Mouse (Mus musculus) inflammation-experienced regulatory T-cells, adult 6 months (primary cell): ENCODE measurements around the gene Adap1. TPM values are rescaled to one million over a fixed set of nuclear protein-coding genes. Genes with fewer than 3 reads are reported as not detected.

Experiments used
- ATAC-seq: one replicate; pipeline ENCODE4 v1.8.0; 2017
- polyA plus RNA-seq, 3 experiments: library from polyadenylated mRNA; unstranded; fragments of 100-300 nt; shearing (Covaris generic); gene quantifications; one replicate each; pipeline ENCODE4 v1.2.1; 2017

Gene Adap1
- polyA plus RNA-seq, 3 experiments from 2014 or later, result 3.0 to 13.5 (median 3.7) TPM

DNA sequence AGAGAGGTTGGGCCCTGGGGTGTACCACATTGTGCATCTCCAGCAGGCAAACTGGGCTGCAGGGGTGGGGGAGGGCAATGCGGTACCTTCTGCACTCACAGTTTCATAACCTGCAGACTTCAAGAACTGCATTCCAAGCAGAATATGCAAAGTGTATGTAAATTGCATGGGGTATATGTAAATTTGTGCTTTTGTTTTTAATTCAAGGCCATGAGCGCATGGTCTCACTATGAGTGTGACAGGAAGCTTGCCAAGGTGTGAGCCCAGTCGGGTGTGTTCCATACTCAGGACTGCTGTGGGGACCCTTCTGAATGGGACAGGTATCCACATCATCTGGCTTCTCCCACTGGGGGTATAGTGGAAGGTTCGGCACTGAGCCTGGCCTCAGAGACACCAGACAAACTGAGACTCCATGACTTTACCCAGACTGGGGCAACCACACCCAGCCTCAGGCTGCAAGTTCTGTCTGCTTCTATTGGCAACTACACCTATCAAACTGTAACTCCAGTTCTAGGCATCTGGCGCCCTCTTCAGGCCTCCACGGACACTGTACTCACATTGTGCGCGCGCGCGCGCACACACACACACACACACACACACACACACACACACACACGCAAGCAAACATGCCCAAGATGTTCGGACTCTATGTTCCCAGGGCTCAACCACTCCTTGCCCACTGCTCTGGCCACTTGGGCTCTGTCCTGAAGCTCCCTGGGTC, 41.8 kb downstream of the Adap1 start:
- ATAC-seq, result peak; percentile 75

DNA sequence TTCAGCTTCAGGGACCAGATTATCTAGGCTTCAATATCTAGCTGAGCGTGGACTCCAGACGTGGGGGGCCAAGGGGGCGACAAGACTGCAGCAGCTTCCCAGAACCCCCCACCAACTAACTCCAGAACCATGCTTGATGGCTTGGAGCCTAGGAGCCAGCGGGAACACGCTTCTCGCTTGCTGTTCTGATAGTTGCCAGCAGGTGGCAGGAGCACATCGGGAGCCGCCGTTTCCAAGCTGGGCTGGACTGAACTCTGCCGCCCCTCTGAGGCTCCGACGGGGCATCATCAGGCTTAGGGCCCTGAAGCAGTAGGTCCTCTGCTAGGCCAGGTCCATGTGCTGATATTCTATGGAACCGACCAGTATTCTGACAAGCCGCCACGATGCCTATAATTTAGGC, 43.2 kb downstream of the Adap1 start:
- ATAC-seq, result peak; percentile 73

DNA sequence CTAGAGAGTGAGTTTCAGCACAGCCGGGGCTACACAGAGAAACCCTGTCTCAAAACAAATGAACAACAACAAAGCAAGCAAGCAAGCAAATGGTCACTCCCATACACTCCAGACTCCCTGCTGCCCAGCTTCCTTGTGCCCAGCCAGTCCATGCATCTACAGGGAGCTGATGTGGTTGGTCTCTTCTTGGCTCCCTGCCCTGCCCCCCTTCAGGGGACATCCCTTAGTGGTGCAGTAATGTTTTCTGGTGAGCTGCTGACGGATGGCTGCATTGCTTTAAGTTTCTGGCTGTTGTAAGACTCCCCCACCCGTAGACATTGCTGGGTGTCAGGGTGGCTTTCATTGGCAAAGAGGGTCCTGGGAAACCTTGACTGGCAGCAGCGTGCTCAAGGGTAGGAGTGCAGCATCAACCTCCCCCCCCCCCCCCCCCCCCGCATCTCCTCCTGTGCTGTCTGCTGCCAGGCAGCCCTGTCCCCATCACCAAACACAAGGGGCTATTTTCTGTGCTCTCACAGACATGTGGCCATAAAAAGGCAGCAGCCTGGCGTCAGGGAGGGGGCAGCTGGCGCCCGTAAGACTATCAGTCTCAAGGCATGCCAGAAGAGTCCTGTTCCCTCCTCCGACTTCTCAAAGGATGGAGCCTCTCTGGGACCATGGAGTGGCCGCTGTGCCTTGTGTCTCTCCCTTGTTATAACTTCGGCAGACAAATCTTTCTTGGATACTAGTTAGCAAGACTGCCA, 43.9 kb downstream of the Adap1 start:
- no peak for ATAC-seq

DNA sequence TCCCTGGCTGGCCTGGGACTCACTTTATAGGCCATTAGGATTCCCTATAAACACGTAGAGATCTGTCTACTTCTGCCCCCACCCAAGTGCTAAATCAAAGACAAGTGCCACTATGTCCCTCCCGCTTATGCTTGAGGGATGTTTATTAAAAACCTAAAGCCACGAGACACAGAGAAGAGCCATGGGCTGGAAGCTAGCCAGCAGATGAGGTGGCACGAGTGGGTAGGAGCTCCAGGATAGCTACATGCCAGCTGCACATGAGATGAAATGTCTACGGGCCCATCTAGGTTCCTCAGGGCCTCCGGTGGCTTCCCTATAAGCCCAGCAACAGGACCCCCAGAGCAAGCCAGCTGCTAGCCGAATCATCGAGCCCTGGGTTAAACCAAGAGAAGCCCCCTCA, 48.1 kb downstream of the Adap1 start:
- ATAC-seq, result no peak

DNA sequence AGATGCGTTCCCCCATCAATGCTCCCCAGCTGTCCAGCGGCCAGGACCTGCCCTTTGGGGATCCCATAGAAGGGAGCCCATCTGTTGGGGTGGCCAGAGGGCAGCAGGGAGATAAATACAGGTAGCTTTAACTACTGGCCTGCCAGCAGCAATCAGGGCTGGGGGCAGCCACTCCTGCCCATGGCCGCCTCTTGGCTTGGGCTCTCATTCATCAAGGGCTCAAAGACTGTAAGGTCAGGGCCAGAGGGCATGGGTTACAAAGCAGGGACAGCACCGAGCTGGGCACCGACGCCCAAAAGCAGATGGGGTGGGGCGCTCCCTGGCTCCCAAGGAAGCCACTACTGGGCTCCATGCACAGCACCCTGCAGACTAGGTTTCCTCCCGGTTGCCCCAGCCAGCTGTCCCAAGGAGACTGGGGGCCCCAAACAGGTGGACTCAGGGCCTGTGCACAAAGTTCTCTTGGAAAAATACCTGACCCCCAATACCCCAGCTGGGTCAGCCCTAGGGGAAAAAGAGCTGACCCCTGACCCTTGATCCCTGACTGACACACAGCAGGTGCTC, 53.3 kb downstream of the Adap1 start:
- ATAC-seq, result no peak

DNA sequence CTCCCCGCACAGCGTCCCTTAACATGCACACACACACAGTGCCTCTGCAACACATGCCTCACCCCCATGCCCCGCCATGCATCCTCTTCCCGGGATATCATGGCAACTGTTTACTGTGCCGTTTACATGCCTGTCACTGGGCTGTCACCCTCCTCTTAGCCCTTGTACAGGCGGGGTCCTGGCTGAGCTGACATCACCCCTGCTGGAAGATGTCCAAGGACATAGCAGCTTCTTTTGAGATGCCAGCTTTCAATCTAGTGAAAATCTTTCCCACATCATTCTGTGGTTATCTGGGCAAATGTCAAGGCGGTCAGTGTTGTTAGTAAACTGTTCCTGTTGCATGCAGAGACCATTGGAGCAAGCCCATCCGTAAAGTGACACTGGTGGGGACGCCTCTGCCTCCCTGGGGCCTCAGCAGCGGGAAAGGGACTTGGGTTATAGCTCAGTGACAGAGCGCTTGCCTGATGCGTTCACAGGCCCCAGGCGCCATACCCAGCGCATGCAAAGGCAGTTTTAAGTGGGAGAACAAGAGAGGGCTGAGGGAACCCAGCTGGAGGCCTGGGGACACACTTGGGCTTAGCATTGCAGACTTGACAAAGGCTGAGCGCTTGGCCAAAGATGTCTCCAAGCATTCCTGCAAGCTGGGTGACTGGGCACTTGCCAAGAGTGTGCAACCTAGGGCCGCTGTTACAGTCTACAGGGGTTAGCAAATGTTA, 54.5 kb downstream of the Adap1 start:
- ATAC-seq, result no peak

DNA sequence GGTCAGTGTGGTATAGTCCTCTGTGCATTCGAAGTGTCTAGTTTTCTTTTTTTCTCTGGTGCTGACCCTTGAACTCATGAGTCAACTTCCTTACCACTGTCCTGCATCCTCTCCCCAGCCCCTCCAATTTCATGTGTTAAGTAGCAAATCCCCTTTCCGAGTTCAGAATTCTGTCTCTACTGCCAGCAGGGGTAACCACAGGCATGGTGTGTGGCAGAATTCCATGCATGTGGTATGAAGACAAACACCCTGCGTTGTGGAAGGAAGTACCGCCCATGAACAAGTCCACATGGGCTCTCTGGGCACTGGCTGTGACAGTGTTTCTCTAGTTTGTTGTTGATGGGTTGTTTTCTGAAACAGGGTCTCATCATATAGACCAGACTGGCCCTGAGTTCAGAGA, 57.8 kb downstream of the Adap1 start:
- ATAC-seq, result no peak

DNA sequence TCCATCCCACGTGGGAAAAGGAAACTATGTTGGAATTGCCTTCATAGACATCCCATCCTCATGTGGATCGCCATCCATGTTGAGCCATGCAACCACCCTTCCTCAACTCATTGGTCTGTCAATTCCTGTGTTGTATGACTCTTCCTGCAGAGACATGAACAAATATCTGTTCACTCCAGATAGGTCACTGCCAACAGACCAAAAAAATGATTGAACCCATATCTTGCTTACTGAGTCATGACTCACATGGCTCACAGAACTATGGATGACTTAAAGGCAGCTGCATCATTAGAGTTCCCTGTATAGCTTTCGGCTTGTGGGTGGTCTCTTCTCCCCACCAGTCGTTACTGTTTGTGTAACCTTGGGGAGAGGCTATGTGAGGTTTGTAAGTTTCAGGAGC, 64.0 kb downstream of the Adap1 start:
- ATAC-seq, result no peak

DNA sequence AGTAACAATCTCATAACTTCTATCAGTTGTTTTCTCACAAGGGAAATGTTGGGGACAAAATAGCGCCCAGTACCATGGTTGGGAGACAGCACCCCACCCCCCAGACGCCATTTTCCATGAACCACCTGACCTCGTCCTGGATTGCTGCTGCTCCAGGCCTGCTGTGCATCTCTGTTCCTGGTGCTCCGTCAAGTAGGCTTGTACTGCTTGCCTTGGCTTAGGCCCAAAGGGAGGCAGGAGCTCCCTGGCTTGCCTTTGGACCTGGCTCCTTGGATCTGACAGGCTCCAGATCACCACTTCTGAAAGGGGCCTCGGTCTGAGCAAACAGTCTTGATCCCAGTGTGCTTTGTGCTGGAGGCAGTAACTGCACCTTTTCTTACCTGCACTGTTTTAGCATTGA, 65.6 kb downstream of the Adap1 start:
- ATAC-seq, result no peak

DNA sequence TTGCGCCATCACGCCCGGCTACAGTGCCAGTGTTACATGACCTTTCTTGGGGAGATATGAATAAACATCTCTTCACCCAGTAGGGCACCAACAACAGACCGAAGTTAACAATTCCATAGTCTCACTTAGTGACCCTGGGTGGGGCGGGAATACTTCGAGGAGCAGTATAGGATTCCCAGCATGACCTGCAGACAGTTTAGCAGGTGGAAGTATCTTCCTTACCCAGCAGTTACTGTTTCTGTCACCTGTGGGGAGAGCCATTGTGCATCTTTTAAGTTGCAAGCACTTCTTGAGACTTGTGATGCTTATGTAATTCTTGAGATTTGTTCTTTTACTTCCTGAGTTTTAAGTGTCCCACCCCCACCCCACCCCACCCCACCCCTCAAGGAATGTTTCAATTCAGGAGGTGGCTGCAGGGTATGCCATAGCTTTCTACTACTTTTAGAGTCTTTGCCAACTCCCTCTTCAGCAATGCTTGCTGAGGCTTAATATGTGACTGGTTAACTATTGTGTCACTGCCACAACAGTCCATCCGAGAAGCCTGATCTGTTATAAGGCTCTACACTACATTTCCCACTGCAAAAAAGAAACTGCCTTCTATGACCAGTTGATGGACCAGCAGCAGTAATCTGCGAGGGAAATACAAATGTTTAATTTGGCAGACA, 66.9 kb downstream of the Adap1 start:
- ATAC-seq, result no peak

DNA sequence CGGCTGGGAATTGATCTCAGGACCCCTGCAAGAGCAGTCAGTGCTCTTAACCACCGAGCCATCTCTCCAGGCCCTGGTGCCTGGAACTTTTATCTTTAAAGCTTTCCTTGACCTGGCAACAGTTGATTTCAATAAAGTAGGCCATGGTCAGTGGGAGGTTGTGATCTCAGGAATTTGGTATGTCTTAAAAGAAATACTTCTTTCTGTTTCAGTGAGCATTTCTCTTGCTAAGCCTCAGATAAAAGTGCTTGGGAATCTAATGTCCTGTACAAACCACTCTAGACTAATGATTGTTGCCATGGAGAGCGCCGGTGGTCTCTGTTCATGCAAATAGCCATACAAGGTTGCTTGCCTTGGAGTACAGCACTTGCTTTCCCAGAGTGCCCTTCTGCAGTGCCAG, 67.6 kb downstream of the Adap1 start:
- no peak for ATAC-seq

DNA sequence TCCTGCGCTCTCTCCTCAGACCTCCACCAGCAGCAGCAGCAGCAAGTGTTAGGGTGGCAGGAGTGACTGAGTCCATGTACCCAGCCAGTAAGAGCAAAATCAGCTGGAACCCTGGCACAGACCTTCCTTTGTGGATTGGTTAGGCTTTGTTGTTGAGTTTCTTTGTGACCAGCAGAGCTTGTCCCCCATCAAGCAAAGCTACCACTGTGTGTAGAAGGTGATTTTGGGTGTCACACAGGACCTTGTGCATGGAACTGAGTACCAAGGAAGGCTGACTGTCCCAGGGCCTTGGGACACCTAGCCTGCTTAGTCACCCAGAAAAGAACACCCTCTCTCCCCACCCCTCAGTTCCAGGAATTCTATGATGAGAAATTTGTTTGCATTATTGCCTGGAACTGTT, 68.2 kb downstream of the Adap1 start:
- no peak for ATAC-seq

DNA sequence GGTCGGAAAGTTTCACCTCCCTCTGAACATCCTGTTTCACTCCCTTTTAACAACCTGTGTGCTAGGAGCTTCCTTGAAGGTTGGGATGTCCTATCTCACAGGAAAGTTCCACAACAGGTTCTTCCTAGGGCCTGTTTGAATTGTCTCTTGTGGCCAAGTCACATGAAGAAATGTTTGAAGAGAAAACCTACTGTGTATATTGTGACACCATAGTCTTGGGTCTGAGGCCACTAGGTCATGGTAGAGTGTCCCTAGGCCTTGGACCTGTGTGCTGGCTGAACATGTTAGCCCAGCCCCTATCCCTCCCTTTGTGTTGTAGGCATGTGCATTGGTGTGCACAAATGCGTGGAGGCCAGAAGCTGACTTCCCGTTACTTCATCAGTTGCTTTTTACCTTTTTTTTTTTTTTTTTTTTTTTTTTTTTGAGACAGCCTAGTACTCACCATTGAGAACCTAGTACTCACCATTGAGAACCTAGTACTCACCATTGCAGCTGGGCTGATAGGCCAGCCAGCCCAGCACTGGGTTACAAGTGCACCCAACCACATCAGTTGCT, 69.1 kb downstream of the Adap1 start:
- no peak for ATAC-seq

DNA sequence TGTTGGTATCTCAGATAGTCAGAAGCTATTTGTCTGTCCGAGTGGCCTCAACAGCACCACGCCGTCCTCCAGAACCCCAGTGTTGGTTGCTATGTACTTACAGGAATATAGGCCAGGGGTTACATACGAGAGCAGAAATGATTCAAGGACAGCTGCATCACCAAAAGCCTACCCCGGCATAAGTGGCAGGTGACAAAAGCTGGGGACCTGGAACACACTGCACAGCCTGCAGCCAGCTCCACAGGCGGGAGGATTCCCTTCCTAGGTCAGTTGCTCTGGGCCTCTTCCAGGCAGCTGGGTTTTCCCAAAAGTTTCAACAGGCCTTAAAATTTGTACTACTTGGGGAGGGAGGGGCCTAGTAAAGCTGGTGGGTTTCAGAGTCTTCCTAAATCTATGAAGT, 69.6 kb downstream of the Adap1 start:
- no peak for ATAC-seq

DNA sequence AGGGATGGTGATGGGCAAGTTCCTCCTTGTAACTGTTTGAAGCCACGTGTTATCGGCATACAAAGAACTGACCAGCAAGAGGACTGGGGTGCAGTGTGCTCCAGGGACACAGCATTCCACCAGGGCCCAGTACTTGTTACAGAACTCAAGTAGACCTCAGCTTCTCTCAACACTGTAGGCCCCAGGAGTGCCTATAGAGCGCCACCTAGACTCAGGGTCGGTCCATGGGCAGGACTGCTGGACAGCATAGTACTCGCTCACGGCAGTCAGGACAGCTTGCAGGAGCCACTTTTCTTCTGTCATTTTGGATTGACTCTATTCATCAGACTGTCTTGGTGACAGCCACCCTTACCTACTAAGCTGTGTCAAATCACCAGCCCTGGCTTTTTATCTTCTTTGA, 70.5 kb downstream of the Adap1 start:
- ATAC-seq, result no peak

DNA sequence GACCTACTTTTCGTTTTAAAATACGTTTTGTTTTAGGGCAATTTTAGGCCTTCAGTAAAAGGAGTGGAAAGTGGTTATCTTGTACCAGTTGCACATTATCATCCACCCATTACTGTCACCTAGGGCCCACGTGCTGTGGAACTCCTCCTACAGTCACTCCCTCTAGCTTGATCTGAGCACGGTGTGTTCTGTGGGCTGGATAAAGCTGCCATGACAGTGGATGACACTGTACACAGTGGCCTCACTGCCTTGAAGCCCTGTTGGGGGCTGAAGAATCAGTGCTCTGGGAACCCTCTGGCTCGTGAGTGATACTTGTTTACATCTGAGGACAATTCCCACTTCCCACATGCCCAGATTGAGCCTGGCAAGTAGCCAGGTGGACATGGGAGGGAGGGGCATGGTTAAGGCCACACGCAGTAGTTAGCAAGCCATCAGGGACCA, 72.1 kb downstream of the Adap1 start:
- peak; percentile 21 for ATAC-seq

DNA sequence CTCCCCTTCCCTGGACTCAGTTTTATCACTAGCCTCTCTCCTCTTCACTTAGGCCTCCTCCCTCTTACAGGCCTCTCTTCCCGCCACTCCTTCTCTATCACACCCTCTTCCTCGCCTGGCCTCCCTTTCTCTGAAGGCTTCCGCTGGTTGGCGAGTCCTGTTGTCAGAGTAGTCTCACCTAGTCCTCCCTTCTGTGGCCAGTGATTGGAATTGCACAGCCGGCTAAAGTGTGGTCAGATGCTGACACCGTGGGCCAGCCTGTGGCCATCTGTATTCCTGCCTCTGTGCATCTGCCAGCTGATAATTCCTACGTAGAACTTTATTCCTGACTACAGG, 72.5 kb downstream of the Adap1 start:
- ATAC-seq, result peak; percentile 30

DNA sequence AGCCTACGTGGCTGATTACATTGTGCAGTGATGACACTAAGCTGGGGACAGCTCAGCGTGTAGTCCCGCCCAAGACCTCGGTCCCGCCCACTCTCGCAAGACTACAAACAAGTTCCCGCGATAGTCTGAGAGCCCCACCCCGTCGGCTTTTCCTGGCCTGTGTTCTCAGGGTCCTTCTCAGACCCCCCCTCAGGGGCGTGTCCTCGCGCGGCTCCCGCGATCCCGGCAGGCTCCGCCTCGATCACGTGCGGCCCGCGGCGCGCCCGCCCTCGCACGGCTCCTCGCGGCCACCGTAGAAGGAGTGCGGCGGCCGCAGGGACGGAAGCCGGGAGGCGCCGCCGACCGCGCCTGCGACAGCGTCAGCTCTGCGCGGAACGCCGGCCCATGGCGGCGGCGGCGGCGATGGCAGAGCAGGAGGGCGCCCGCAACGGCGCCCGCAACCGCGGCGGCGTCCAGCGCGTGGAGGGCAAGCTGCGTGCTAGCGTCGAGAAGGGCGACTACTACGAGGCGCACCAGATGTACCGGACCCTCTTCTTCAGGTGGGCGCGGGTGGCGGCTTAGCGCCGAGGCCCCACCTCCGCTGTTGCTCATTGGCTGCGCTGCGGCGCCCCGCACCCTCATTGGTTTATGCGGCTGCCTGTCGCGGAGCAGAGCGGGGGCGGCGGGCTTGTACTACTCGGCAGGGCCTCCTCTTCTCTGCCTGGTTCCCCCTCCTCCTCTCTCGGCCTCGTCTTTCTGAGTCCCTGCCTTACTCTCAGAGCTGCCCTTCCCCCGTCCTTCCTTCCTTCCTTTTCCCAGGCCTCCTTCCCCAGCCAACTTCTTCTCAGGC, 73.1 kb downstream of the Adap1 start, which contains the start of gene Get4:
Gene Get4 (plus strand): TSS at position 244 of the 829 bp plus-strand sequence.
- peak; percentile 86 for ATAC-seq

DNA sequence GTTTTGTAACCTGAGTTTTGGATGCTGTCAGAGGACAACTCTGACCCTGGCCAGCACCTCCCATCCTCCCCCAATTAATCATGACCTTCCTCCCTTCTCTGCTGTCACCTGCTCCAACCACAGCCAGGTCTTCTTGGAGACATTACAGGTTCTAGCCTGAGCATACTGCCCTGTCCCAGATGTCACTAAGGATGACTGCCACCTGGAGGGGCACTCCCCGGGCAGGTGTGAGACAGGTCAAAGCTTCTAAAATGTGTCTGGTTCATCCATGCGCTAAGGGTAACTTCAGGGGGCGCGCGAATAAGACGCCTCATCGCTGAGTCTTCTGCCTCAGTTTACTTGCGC, 73.7 kb downstream of the Adap1 start:
- peak; percentile 15 for ATAC-seq

DNA sequence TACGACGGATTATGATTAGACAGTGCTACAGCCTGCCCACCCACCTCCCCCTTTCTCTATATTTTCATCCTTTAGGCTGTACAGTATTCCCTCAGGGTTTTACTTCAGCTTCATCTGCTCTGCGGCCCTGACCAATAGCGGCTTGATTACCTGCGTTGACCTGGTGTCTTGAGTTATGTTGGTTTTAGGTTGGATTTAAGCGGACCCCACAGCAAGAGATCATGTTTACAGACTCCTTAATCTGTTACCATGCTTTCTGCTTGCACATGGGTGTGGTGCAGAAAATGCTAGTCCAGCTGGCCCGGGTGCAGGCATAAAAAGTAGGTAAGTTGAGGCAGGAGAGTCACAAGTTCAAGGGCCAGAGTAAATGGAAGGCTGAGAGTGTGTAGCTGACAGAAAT, 74.1 kb downstream of the Adap1 start:
- ATAC-seq, result no peak

DNA sequence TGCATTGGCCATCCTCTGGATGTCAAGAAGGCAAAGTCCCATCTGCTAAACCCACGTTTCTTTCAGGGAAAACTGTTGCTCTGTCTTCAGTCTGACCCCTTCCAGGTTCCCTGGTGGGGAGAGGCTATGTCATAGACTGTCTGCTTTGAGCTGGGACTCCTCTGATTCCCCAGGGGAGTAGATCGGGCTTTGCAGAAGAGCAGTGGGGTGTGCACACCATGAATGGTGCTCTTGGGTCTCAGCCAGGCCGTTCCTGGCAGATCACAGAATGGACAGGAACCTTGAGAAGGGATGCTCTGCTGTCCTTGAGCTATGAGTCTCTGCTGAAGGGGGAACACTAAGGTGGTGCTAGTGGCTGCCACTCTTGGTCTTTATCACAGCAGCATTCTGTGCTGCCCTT, 76.6 kb downstream of the Adap1 start:
- no peak for ATAC-seq

DNA sequence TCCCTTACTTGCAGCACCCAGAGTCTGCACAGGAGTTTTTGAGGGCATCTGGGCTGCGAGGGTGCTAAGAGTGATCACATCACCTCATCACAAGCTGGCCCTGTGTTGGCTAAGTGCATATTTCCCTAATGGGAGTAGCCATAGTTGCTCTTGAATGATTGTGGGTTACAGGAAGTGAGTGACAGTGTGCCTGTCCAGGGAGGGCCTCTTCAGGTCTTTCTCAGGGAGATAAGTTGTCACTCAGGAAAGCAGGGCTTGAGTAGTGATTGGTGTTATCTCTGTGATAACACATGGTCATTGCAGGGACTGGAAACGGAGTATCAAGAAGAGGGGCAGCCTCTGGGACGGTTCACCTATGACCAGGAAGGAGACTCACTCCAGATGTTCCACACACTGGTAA, 77.7 kb downstream of the Adap1 start:
- no peak for ATAC-seq
